Mouse (Mus musculus): ENCODE measurements around the gene Eya2. TPM values are rescaled to one million over a fixed set of nuclear protein-coding genes. Genes with fewer than 3 reads are reported as not detected.

Gene Eya2
- total and polyA plus RNA-seq, 3 experiments, result not detected

- no peaks in the 10 kb centered on the region for H3K36me3 ChIP-seq (ENCODE audit: control insufficient read depth in 1 of 2, insufficient read depth in 2 of 2, low read length in 2 of 2)
- no peak overlapping the region for H3K4me3 ChIP-seq (ENCODE audit: control insufficient read depth in 1 of 2, insufficient read depth in 1 of 2, low read depth in 2 of 2, low read length in 2 of 2)
- no peaks in the 10 kb centered on the region for H3K4me1 ChIP-seq (ENCODE audit: control insufficient read depth in 1 of 2, insufficient read depth in 2 of 2, low read length in 2 of 2)
- H3K27ac ChIP-seq (ENCODE audit: control insufficient read depth, low read depth, low read length), result no peak overlapping the region
- no peak for DNase-seq (ENCODE audit: low read depth, low spot score)
- no peak overlapping the region for H3K9ac ChIP-seq (ENCODE audit: control insufficient read depth, low read depth, low read length, poor library complexity, severe bottlenecking)
- H3K27me3 ChIP-seq (ENCODE audit: control insufficient read depth in 1 of 2, insufficient read depth in 2 of 2, low read length in 2 of 2), result no peaks in the 10 kb centered on the region
- TF ChIP-seq ETS1 (IDR thresholded peaks at IDR 0.05; ENCODE audit: low read depth, low read length) (no peak), MAZ (IDR thresholded peaks at IDR 0.05; ENCODE audit: low read depth, low read length) (no peak), NELFE (IDR thresholded peaks at IDR 0.05; ENCODE audit: low read depth, low read length) (no peak), SMC3 (IDR thresholded peaks at IDR 0.05; ENCODE audit: low read depth, low read length) (no peak), E2F4 (IDR thresholded peaks at IDR 0.05; ENCODE audit: borderline replicate concordance, low read depth, low read length) (no peak), ZMIZ1 (IDR thresholded peaks at IDR 0.05; ENCODE audit: low read depth, low read length) (no peak), SIN3A (IDR thresholded peaks at IDR 0.05; ENCODE audit: low read length) (no peak), GATA1 (IDR thresholded peaks at IDR 0.05; ENCODE audit: low read depth, low read length) (no peak), NRF1 (IDR thresholded peaks at IDR 0.05; ENCODE audit: insufficient read depth, low read depth, low read length, poor library complexity, severe bottlenecking) (no peak), RCOR1 (IDR thresholded peaks at IDR 0.05; ENCODE audit: low read depth, low read length) (no peak), TAL1 (IDR thresholded peaks at IDR 0.05; ENCODE audit: low read length) (no peak), CHD2 (IDR thresholded peaks at IDR 0.05; ENCODE audit: low read length) (no peak), MAFK (IDR thresholded peaks at IDR 0.05; ENCODE audit: borderline replicate concordance, low read depth, low read length) (no peak), ZC3H11A (IDR thresholded peaks at IDR 0.05; ENCODE audit: low read depth, low read length) (no peak), JUND (IDR thresholded peaks at IDR 0.05; ENCODE audit: low read depth, low read length) (no peak), CHD1 (IDR thresholded peaks at IDR 0.05; ENCODE audit: low read depth, low read length) (no peak), ELF1 (IDR thresholded peaks at IDR 0.05; ENCODE audit: low read depth, low read length) (no peak), RAD21 (IDR thresholded peaks at IDR 0.05; ENCODE audit: low read depth, low read length) (no peak), POLR2AphosphoS5 (IDR thresholded peaks at IDR 0.05; ENCODE audit: borderline replicate concordance, low read depth, low read length) (no peak), TBP (IDR thresholded peaks at IDR 0.05; ENCODE audit: low read depth, low read length) (no peak)
- no peaks in the 10 kb centered on the region for H3K79me2 ChIP-seq (ENCODE audit: control insufficient read depth, insufficient read depth, low read length, poor library complexity)
- H3K9me3 ChIP-seq (replicated peaks; ENCODE audit: insufficient read depth, low read length), result no peaks in the 10 kb centered on the region
These were observed 108.4 kb downstream of the Eya2 start for GRCm38 (mm10) chr2:165703033-165703805.

- H3K36me3 ChIP-seq (ENCODE audit: control insufficient read depth in 1 of 2, insufficient read depth in 2 of 2, low read length in 2 of 2), result no peaks in the 10 kb centered on the region
- TF ChIP-seq CHD2 (IDR thresholded peaks at IDR 0.05; ENCODE audit: low read length) (no peak), BHLHE40 (IDR thresholded peaks at IDR 0.05; ENCODE audit: borderline replicate concordance, low read depth, low read length) (no peak), MXI1 (IDR thresholded peaks at IDR 0.05; ENCODE audit: low read depth, low read length) (no peak), E2F4 (IDR thresholded peaks at IDR 0.05; ENCODE audit: borderline replicate concordance, low read depth, low read length) (no peak), KAT2A (conservative IDR thresholded peaks at IDR 0.05; ENCODE audit: low read depth, low read length) (no peak), NELFE (IDR thresholded peaks at IDR 0.05; ENCODE audit: low read depth, low read length) (no peak), TCF12 (IDR thresholded peaks at IDR 0.05; ENCODE audit: low read depth, low read length) (no peak)
- no peaks in the 10 kb centered on the region; a peak in 1 of 4 replicates for H3K27me3 ChIP-seq (ENCODE audit: control insufficient read depth in 1 of 2, insufficient read depth in 2 of 2, low read length in 2 of 2)
- no peaks in the 10 kb centered on the region for H3K9me3 ChIP-seq (replicated peaks; ENCODE audit: insufficient read depth, low read length)
- no peaks in the 10 kb centered on the region for H3K4me1 ChIP-seq (ENCODE audit: control insufficient read depth in 1 of 2, insufficient read depth in 2 of 2, low read length in 2 of 2)
- no peak overlapping the region for H3K9ac ChIP-seq (ENCODE audit: control insufficient read depth, low read depth, low read length, poor library complexity, severe bottlenecking)
- DNase-seq (ENCODE audit: low read depth, low spot score), result no peak
- H3K79me2 ChIP-seq (ENCODE audit: control insufficient read depth, insufficient read depth, low read length, poor library complexity), result no peaks in the 10 kb centered on the region
- no peak overlapping the region for H3K4me3 ChIP-seq (ENCODE audit: control insufficient read depth in 1 of 2, insufficient read depth in 1 of 2, low read depth in 2 of 2, low read length in 2 of 2)
- H3K27ac ChIP-seq (ENCODE audit: control insufficient read depth, low read depth, low read length), result no peak overlapping the region
These were observed 113.4 kb downstream of the Eya2 start for GRCm38 (mm10) chr2:165708266-165708665.
